Comparison of ENCODE assay signal across 8 mouse cellular contexts in genomic region chr7:130572821-130573220, GRCm38 (mm10). TPM values are rescaled to one million over a fixed set of nuclear protein-coding genes. Genes with fewer than 3 reads are reported as not detected.
DNase-seq lines count a peak whose midpoint lies in the region; ATAC-seq lines count a peak whose summit lies in the region.

Gene Nsmce4a, minus strand, starts transcription at chr7:130573118.

- no peak within 1 kb of the TSS for H3K4me3 ChIP-seq in lung, embryonic 15.5 days
- H3K4me3 ChIP-seq in embryonic facial prominence, embryonic 13.5 days = no peak within 1 kb of the TSS
- H3K4me3 ChIP-seq in heart, embryonic 12.5 days = no peak within 1 kb of the TSS
- no peak within 1 kb of the TSS for H3K4me3 ChIP-seq in midbrain, embryonic 16.5 days (ENCODE audit: low read depth, low read length)

- no peaks in the 10 kb centered on the region for H3K36me3 ChIP-seq in lung, embryonic 15.5 days
- H3K36me3 ChIP-seq in embryonic facial prominence, embryonic 13.5 days = no peaks in the 10 kb centered on the region
- H3K36me3 ChIP-seq in heart, embryonic 12.5 days = no peaks in the 10 kb centered on the region
- H3K36me3 ChIP-seq in midbrain, embryonic 16.5 days (ENCODE audit: control insufficient read depth, insufficient read depth, low read length) = no peaks in the 10 kb centered on the region

- H3K9me3 ChIP-seq in lung, embryonic 15.5 days = no peaks in the 10 kb centered on the region
- no peaks in the 10 kb centered on the region for H3K9me3 ChIP-seq in embryonic facial prominence, embryonic 13.5 days
- no peaks in the 10 kb centered on the region for H3K9me3 ChIP-seq in heart, embryonic 12.5 days (replicated peaks)
- H3K9me3 ChIP-seq in midbrain, embryonic 16.5 days (replicated peaks; ENCODE audit: control insufficient read depth, low read length, poor library complexity, severe bottlenecking) = no peaks in the 10 kb centered on the region

- no peaks in the 10 kb centered on the region for H3K27me3 ChIP-seq in lung, embryonic 15.5 days
- no peaks in the 10 kb centered on the region for H3K27me3 ChIP-seq in embryonic facial prominence, embryonic 13.5 days
- H3K27me3 ChIP-seq in heart, embryonic 12.5 days (replicated peaks) = no peaks in the 10 kb centered on the region
- no peaks in the 10 kb centered on the region for H3K27me3 ChIP-seq in midbrain, embryonic 16.5 days (ENCODE audit: control insufficient read depth, insufficient read depth, low read depth, low read length)

- no peak within 1 kb of the TSS for H3K27ac ChIP-seq in lung, embryonic 15.5 days
- no peak within 1 kb of the TSS for H3K27ac ChIP-seq in embryonic facial prominence, embryonic 13.5 days
- H3K27ac ChIP-seq in heart, embryonic 12.5 days (ENCODE audit: poor library complexity, severe bottlenecking) = no peak within 1 kb of the TSS
- no peak within 1 kb of the TSS for H3K27ac ChIP-seq in midbrain, embryonic 16.5 days (ENCODE audit: low read length)

- no peak for DNase-seq in lung, postnatal 36 days
- no peak for DNase-seq in left cerebral cortex, adult 8-10 months (ENCODE audit: low spot score in 2 of 2)
- DNase-seq in thymus, adult 18-20 months = no peak
- no peak for DNase-seq in cerebellum, adult 18-20 months

- H3K9ac ChIP-seq in lung, embryonic 15.5 days = no peak within 1 kb of the TSS
- no peak within 1 kb of the TSS for H3K9ac ChIP-seq in embryonic facial prominence, embryonic 13.5 days
- no peak within 1 kb of the TSS for H3K9ac ChIP-seq in heart, embryonic 12.5 days
- no peak within 1 kb of the TSS for H3K9ac ChIP-seq in midbrain, embryonic 16.5 days (ENCODE audit: low read depth, low read length)

- no peak for ATAC-seq in lung, embryonic 15.5 days (ENCODE audit: borderline replicate concordance, extremely low read depth, low FRiP score, low TSS enrichment)
- no peak for ATAC-seq in embryonic facial prominence, embryonic 13.5 days (ENCODE audit: insufficient number of reproducible peaks, insufficient read depth, low FRiP score, low TSS enrichment, low read depth)
- no peak for ATAC-seq in heart, embryonic 12.5 days (ENCODE audit: insufficient number of reproducible peaks, low FRiP score)
- ATAC-seq in midbrain, embryonic 16.5 days = no peak

- no peak within 1 kb of the TSS for H3K4me2 ChIP-seq in lung, embryonic 15.5 days
- H3K4me2 ChIP-seq in embryonic facial prominence, embryonic 13.5 days = no peak within 1 kb of the TSS
- no peak within 1 kb of the TSS for H3K4me2 ChIP-seq in heart, embryonic 12.5 days
- no peak within 1 kb of the TSS for H3K4me2 ChIP-seq in midbrain, embryonic 16.5 days (ENCODE audit: low read length)

- WGBS in lung, embryonic 15.5 days = 58% methylated on average over 11 of the region's 11 CpGs
- WGBS in embryonic facial prominence, embryonic 13.5 days = 68% methylated on average over 11 of the region's 11 CpGs
- 62% methylated on average over 11 of the region's 11 CpGs for WGBS in heart, embryonic 12.5 days
- WGBS in midbrain, embryonic 16.5 days = 83% methylated on average over 8 of the region's 11 CpGs

- H3K4me1 ChIP-seq in lung, embryonic 15.5 days = peaks cover 22% of the 10 kb centered on the region
- peaks cover 27% of the 10 kb centered on the region for H3K4me1 ChIP-seq in embryonic facial prominence, embryonic 13.5 days
- H3K4me1 ChIP-seq in heart, embryonic 12.5 days (replicated peaks) = peaks cover 30% of the 10 kb centered on the region
- H3K4me1 ChIP-seq in midbrain, embryonic 16.5 days (ENCODE audit: control insufficient read depth, insufficient read depth, low read length) = no peaks in the 10 kb centered on the region

RNA-seq across cellular contexts. Expression of gene Nsmce4a, which starts in this region (rescaled TPM):
- polyA plus RNA-seq in lung, embryonic 15.5 days (2015; fragmentation: Nextera tagmentation; extraction: Ambion mirVana) = 158 and 164 TPM in 2 replicates
- 161 and 171 TPM in 2 replicates for polyA plus RNA-seq in embryonic facial prominence, embryonic 13.5 days (2015; fragmentation: Nextera tagmentation; extraction: Ambion mirVana)
- polyA plus RNA-seq in heart, embryonic 12.5 days (2016; fragmentation: Nextera tagmentation; extraction: Ambion mirVana) = 138 and 142 TPM in 2 replicates
- 10 to 100 TPM; 37.5 to 40.9 (median 40.4) TPM for total RNA-seq in left cerebral cortex, adult 8-10 months (2022)
- 70.3 and 73.2 TPM in 2 replicates for polyA plus RNA-seq in midbrain, embryonic 16.5 days (2015; fragmentation: Nextera tagmentation; extraction: Ambion mirVana)
